Mouse (Mus musculus) cerebellum, adult 9-10 months (tissue): ENCODE data around the gene Bicra.

Experiments used
- DNase-seq: peaks from one replicate; pipeline ENCODE4 v3.0.0; 2022

The Bicra gene

GRCm38 (mm10) chr7:15937491-15937890, 110.2 kb downstream of the Bicra start:
- DNase-seq, result no peak

GRCm38 (mm10) chr7:15933437-15934359, 114.0 kb downstream of the Bicra start:
- DNase-seq, result no peak

- no peak for DNase-seq
These were observed 116.1 kb downstream of the Bicra start for GRCm38 (mm10) chr7:15931635-15932034.

- DNase-seq, result no peak
These were observed 117.2 kb downstream of the Bicra start for GRCm38 (mm10) chr7:15930543-15930942.

GRCm38 (mm10) chr7:15929910-15930309, 117.8 kb downstream of the Bicra start:
- DNase-seq, result no peak

- DNase-seq, result peak; percentile 93
These were observed 125.4 kb downstream of the Bicra start, which contains the start of gene Selenow for GRCm38 (mm10) chr7:15922220-15922773. Gene Selenow, minus strand, starts transcription at chr7:15922402.

- no peak for DNase-seq
These were observed 125.9 kb downstream of the Bicra start for GRCm38 (mm10) chr7:15921796-15922195.
